Mouse (Mus musculus) spleen, adult 2 months (tissue): ENCODE measurements around the gene Alox12b.

ENCODE experiments used
- CTCF ChIP-seq: fragments of 200-500 bp; IDR thresholded peaks from 2 replicates; pipeline ENCODE4 v1.5.1; 2011; ENCODE audit warnings: mild to moderate bottlenecking, inconsistent platforms; ENCODE audit not compliant: insufficient read depth, insufficient read length, insufficient replicate concordance; ENCODE audit errors: extremely low read depth
- POLR2A ChIP-seq: fragments of 200-500 bp; IDR thresholded peaks from 2 replicates; pipeline ENCODE4 v1.6.1; 2011; ENCODE audit warnings: low read depth, low read length, inconsistent platforms

- TF ChIP-seq CTCF (no peak), POLR2A (no peak)
Observed at GRCm38 (mm10) chr11:69114018-69114417, 42.8 kb upstream of the Alox12b start.
